16 mouse cellular contexts compared by ENCODE assay signal in the genomic region with DNA sequence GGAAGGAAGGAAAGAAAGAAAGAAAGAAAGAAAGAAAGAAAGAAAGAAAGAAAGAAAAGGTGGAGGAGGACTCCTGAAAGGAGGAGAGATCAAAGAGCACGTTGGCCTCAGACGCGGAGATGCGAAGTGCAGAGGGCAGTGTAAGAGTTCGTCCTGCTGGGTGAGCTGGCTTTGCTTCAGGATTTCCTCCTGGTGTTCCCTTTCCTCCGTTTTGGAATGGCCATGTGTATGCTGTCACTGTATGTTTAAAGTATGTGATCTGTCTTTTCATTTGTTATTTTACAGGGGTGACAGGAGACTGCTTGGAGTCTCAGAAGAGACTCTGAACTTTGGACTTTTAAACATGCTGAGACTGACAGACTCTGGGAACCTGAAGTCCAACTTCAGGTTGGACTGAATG.
"Had no signal": no experiment of that assay in that cellular context is flagged by ENCODE, and none has a peak within 500 bp of the region (broad histone marks: within the 10 kb centered on the region; RNA-seq: fewer than 3 reads in every experiment).

No protein-coding gene starts in this region.

- H3K9ac ChIP-seq: lung, embryonic 15.5 days; midbrain, embryonic 13.5 days; midbrain, embryonic 15.5 days; neural tube, embryonic 12.5 days had no signal

- H3K27me3 ChIP-seq: lung, embryonic 15.5 days; megakaryocyte, embryonic 14.5 days; midbrain, embryonic 13.5 days; midbrain, embryonic 15.5 days; neural tube, embryonic 12.5 days had no signal

- H3K4me3 ChIP-seq: lung, embryonic 15.5 days; megakaryocyte, embryonic 14.5 days; midbrain, embryonic 13.5 days; midbrain, embryonic 15.5 days; neural tube, embryonic 12.5 days had no signal

- H3K4me2 ChIP-seq: lung, embryonic 15.5 days; midbrain, embryonic 11.5 days; midbrain, embryonic 13.5 days; midbrain, embryonic 15.5 days; neural tube, embryonic 12.5 days had no signal

- ATAC-seq: lung, postnatal 0 days; midbrain, embryonic 13.5 days; midbrain, embryonic 15.5 days had no signal

- DNase-seq: lung, adult 2 months; lung, postnatal 14 days; lung, postnatal 36 days; right cerebral cortex, postnatal 14 days; spleen, adult 18-20 months; thymus, adult 18-20 months; thymus, postnatal 14 days; thymus, postnatal 36 days had no signal

- H3K9me3 ChIP-seq: lung, embryonic 15.5 days; megakaryocyte, embryonic 14.5 days; midbrain, embryonic 13.5 days; midbrain, embryonic 15.5 days; neural tube, embryonic 12.5 days had no signal

- H3K27ac ChIP-seq: lung, embryonic 15.5 days; macrophage; midbrain, embryonic 13.5 days; midbrain, embryonic 15.5 days; neural tube, embryonic 12.5 days had no signal
